Mouse (Mus musculus) gastrocnemius, adult 2 months (tissue): Measurements from ENCODE around the gene Sh3gl3. TPM values are rescaled to one million over a fixed set of nuclear protein-coding genes. Genes with fewer than 3 reads are reported as not detected.
A peak's percentile ranks its signal among the peaks of the same experiment; 100 is the strongest.

Experiments used
- DNase-seq: peaks from one replicate; pipeline ENCODE4 v3.0.0; 2022
- H3K27ac ChIP-seq: fragments of 200-600 bp; 2 replicates; pipeline ENCODE4 v1.8.1; 2022; ENCODE audit warnings: mild to moderate bottlenecking
- H3K4me3 ChIP-seq: fragments of 200-600 bp; 2 replicates; pipeline ENCODE4 v1.8.1; 2022; ENCODE audit warnings: mild to moderate bottlenecking, moderate library complexity
- CTCF ChIP-seq: fragments of 200-600 bp; IDR thresholded peaks from 2 replicates; pipeline ENCODE4 v1.8.1; 2022; ENCODE audit warnings: antibody characterized with exemption, mild to moderate bottlenecking, moderate library complexity
- intact Hi-C: fragments of 180-260 bp; cut with DNase I; formaldehyde crosslinking; loops from one replicate; pipeline ENCODE4 v1.15.1; 2025
- long read RNA-seq, 2 experiments: library from polyadenylated mRNA; stranded (forward); transcript quantifications; one replicate each; pipeline ENCODE4 v2.0.0; 2021
- total RNA-seq, 2 experiments: library from RNA; stranded (reverse); gene quantifications; 2 replicates each; pipeline ENCODE4 v1.2.3; 2021

Sh3gl3 gene
- under 1 TPM; 0.41 to 0.47 TPM for total RNA-seq
- long read RNA-seq, experiment 1: 0 reads
- long read RNA-seq, experiment 2: 0 reads

- intact Hi-C loops: no loop called here
- Histone ChIP-seq H3K4me3 (peak within 1 kb of the TSS; percentile 75), H3K27ac (no peak within 1 kb of the TSS)
- DNase-seq: no peak
- TF ChIP-seq CTCF: no peak
These were observed at the start of gene Sh3gl3 for GRCm38 (mm10) chr7:82173540-82173939. Sh3gl3 (plus strand) TSS chr7:82173840.

- no peak for DNase-seq
- no peak overlapping the region for H3K27ac ChIP-seq
These were observed 35.4 kb upstream of the Sh3gl3 start for GRCm38 (mm10) chr7:82138196-82138595.

GRCm38 (mm10) chr7:82147151-82147550, 26.5 kb upstream of the Sh3gl3 start:
- Histone ChIP-seq H3K27ac (no peak overlapping the region), H3K4me3 (no peak overlapping the region)
- intact Hi-C loops: no loop called here
- DNase-seq: no peak
- TF ChIP-seq CTCF: no peak

More at GRCm38 (mm10) chr7:82138196-82138595, 35.4 kb upstream of the Sh3gl3 start:
- intact Hi-C loops: no loop called here
- no peak overlapping the region for H3K4me3 ChIP-seq
- no peak for TF ChIP-seq CTCF

GRCm38 (mm10) chr7:82164681-82165080, 9.0 kb upstream of the Sh3gl3 start:
- TF ChIP-seq CTCF: no peak
- DNase-seq: no peak
- no peak overlapping the region for H3K27ac ChIP-seq

GRCm38 (mm10) chr7:82174571-82175326, 1.1 kb downstream of the Sh3gl3 start:
- no peak for TF ChIP-seq CTCF
- Histone ChIP-seq H3K4me3 (peak overlapping the region; percentile 75), H3K27ac (no peak overlapping the region)
- peak; percentile 79 for DNase-seq
- intact Hi-C loops: no loop called here

More at GRCm38 (mm10) chr7:82164681-82165080, 9.0 kb upstream of the Sh3gl3 start:
- intact Hi-C loops: no loop called here
- no peak overlapping the region for H3K4me3 ChIP-seq

- peak overlapping the region; percentile 75 for H3K4me3 ChIP-seq
- no peak for TF ChIP-seq CTCF
- intact Hi-C loops: no loop called here
These were observed 1.7 kb downstream of the Sh3gl3 start for GRCm38 (mm10) chr7:82175327-82175721.

GRCm38 (mm10) chr7:82176192-82176591, 2.6 kb downstream of the Sh3gl3 start:
- Histone ChIP-seq H3K27ac (no peak overlapping the region), H3K4me3 (no peak overlapping the region)
- peak; percentile 22; the same call in 1 of the 2 replicates for TF ChIP-seq CTCF
- no peak for DNase-seq
- intact Hi-C loops: no loop called here

More at GRCm38 (mm10) chr7:82175327-82175721, 1.7 kb downstream of the Sh3gl3 start:
- DNase-seq: no peak
- H3K27ac ChIP-seq: no peak overlapping the region

- intact Hi-C loops: no loop called here
- no peak overlapping the region for H3K27ac ChIP-seq
These were observed 3.7 kb downstream of the Sh3gl3 start for GRCm38 (mm10) chr7:82177336-82177735.

GRCm38 (mm10) chr7:82180919-82181318, 7.3 kb downstream of the Sh3gl3 start:
- no peak for TF ChIP-seq CTCF
- H3K27ac ChIP-seq: no peak overlapping the region
- no peak overlapping the region for H3K4me3 ChIP-seq
- no peak for DNase-seq
- intact Hi-C loops: no loop called here

More at GRCm38 (mm10) chr7:82177336-82177735, 3.7 kb downstream of the Sh3gl3 start:
- no peak for TF ChIP-seq CTCF
- no peak overlapping the region for H3K4me3 ChIP-seq
- no peak for DNase-seq

GRCm38 (mm10) chr7:82182781-82183180, 9.1 kb downstream of the Sh3gl3 start:
- intact Hi-C loops: no loop called here
- DNase-seq: no peak
- H3K27ac ChIP-seq: no peak overlapping the region
- H3K4me3 ChIP-seq: no peak overlapping the region
- TF ChIP-seq CTCF: no peak

- Histone ChIP-seq H3K4me3 (no peak overlapping the region), H3K27ac (no peak overlapping the region)
- DNase-seq: no peak
- intact Hi-C loops: no loop called here
- TF ChIP-seq CTCF: no peak
These were observed 18.0 kb downstream of the Sh3gl3 start for GRCm38 (mm10) chr7:82191604-82192003.

GRCm38 (mm10) chr7:82192512-82192911, 18.9 kb downstream of the Sh3gl3 start:
- H3K4me3 ChIP-seq: no peak overlapping the region
- intact Hi-C loops: no loop called here
- no peak overlapping the region for H3K27ac ChIP-seq
- TF ChIP-seq CTCF: no peak
- no peak for DNase-seq

GRCm38 (mm10) chr7:82203111-82203510, 29.5 kb downstream of the Sh3gl3 start:
- Histone ChIP-seq H3K4me3 (no peak overlapping the region), H3K27ac (no peak overlapping the region)
- intact Hi-C loops: no loop called here
- DNase-seq: no peak
- no peak for TF ChIP-seq CTCF
